Mouse (Mus musculus) bone marrow, adult 2 months (tissue): ENCODE measurements around the gene Aoc2. TPM values are rescaled to one million over a fixed set of nuclear protein-coding genes. Genes with fewer than 3 reads are reported as not detected.
"Not testable (repeated sequence)": the region's sequence is repeated elsewhere in the genome, so short reads cannot be mapped to it uniquely, and the experiment has no call there.

ENCODE experiments used
- H3K27ac ChIP-seq: fragments of 200-500 bp; 2 replicates; pipeline ENCODE4 v1.5.1; 2012; ENCODE audit warnings: low read depth, mild to moderate bottlenecking, control low read depth, inconsistent platforms, low read length; ENCODE audit not compliant: control insufficient read depth, poor library complexity, insufficient read depth
- H3K4me1 ChIP-seq: fragments of 200-500 bp; 2 replicates; pipeline ENCODE4 v1.6.1; 2011; ENCODE audit warnings: low read length; ENCODE audit not compliant: control insufficient read depth, insufficient read depth
- H3K4me3 ChIP-seq: fragments of 200-500 bp; replicated peaks from 2 replicates; pipeline ENCODE3; 2011; ENCODE audit warnings: mild to moderate bottlenecking, low read depth, low read length, control low read depth; ENCODE audit not compliant: control insufficient read depth
- CTCF ChIP-seq: fragments of 200-500 bp; IDR thresholded peaks from 2 replicates; pipeline ENCODE4 v1.5.1; 2011; ENCODE audit warnings: low read length, control low read depth; ENCODE audit not compliant: control insufficient read depth, insufficient read depth
- POLR2A ChIP-seq: fragments of 200-500 bp; IDR thresholded peaks from 2 replicates; pipeline ENCODE4 v1.6.1; 2011; ENCODE audit warnings: low read depth, mild to moderate bottlenecking, control low read depth, low read length, borderline replicate concordance; ENCODE audit not compliant: control insufficient read depth
- WGBS: fragments of 180-500 bp; shearing (Covaris S2); methylation state at CpG from one replicate; pipeline ENCODE4 v1.1.7; 2018; 5-methylcytosine and 5-hydroxymethylcytosine counted together
- polyA plus RNA-seq: library from polyadenylated mRNA; stranded (reverse); fragments of >200 nt; gene quantifications from 2 replicates; pipeline ENCODE4 v1.2.4, GENCODE M21; 2011; ENCODE audit warnings: low replicate concordance; ENCODE audit not compliant: missing spikeins, insufficient read depth, insufficient read length

The Aoc2 gene
- polyA plus RNA-seq, 1 experiment = 12.4 TPM

- Histone ChIP-seq H3K4me1 (no peaks in the 10 kb centered on the region), H3K27ac (no peak overlapping the region), H3K4me3 (no peak overlapping the region)
- WGBS = 52% methylated on average over 5 of the region's 5 CpGs
- TF ChIP-seq CTCF = no peak
- TF ChIP-seq POLR2A = no peak
Measured at GRCm38 (mm10) chr11:101307744-101308143, 17.1 kb upstream of the Aoc2 start.

- no peak overlapping the region for H3K4me3 ChIP-seq
- WGBS = 54% methylated on average over 3 of the region's 3 CpGs
- no peak for TF ChIP-seq POLR2A
- TF ChIP-seq CTCF = no peak
- no peak overlapping the region for H3K27ac ChIP-seq
- peaks cover 1% of the 10 kb centered on the region; the same call in 1 of the 2 replicates for H3K4me1 ChIP-seq
Measured at GRCm38 (mm10) chr11:101311083-101311482, 13.8 kb upstream of the Aoc2 start.

- 36% methylated on average over 3 of the region's 3 CpGs for WGBS
Measured at GRCm38 (mm10) chr11:101312150-101312549, 12.7 kb upstream of the Aoc2 start.

GRCm38 (mm10) chr11:101314567-101314966 lies 10.3 kb upstream of the Aoc2 start:
- TF ChIP-seq CTCF = no peak
- H3K27ac ChIP-seq = no peak overlapping the region
- H3K4me1 ChIP-seq = peaks cover 3% of the 10 kb centered on the region; the same call in 1 of the 2 replicates
- H3K4me3 ChIP-seq = no peak overlapping the region
- WGBS = 95% methylated on average over 1 of the region's 1 CpGs

More at GRCm38 (mm10) chr11:101312150-101312549, 12.7 kb upstream of the Aoc2 start:
- H3K4me3 ChIP-seq = no peak overlapping the region
- H3K27ac ChIP-seq = no peak overlapping the region
- H3K4me1 ChIP-seq = peaks cover 3% of the 10 kb centered on the region; the same call in 1 of the 2 replicates
- TF ChIP-seq CTCF = no peak
- no peak for TF ChIP-seq POLR2A

GRCm38 (mm10) chr11:101315082-101315650 lies 9.7 kb upstream of the Aoc2 start:
- Histone ChIP-seq H3K4me1 (peaks cover 3% of the 10 kb centered on the region; the same call in 1 of the 2 replicates), H3K4me3 (peak overlapping the region; percentile 97), H3K27ac (peak overlapping the region; percentile 51; the same call in 1 of the 2 replicates)
- 79% methylated on average over 8 of the region's 8 CpGs for WGBS
- no peak for TF ChIP-seq CTCF
- no peak for TF ChIP-seq POLR2A

GRCm38 (mm10) chr11:101315665-101316500 lies 9.0 kb upstream of the Aoc2 start, which contains the start of gene Psme3:
Gene Psme3 (plus strand): TSS chr11:101316213.
- Histone ChIP-seq H3K27ac (peak within 1 kb of the TSS; percentile 97), H3K4me3 (peak within 1 kb of the TSS; percentile 97), H3K4me1 (peaks cover 3% of the 10 kb centered on the region; the same call in 1 of the 2 replicates)
- peak; percentile 94; the same call in 1 of the 2 replicates for TF ChIP-seq POLR2A
- no peak for TF ChIP-seq CTCF
- under 1% methylated on average over 62 of the region's 62 CpGs for WGBS

- WGBS = under 1% methylated on average over 17 of the region's 17 CpGs
- H3K4me1 ChIP-seq = peaks cover 3% of the 10 kb centered on the region; the same call in 1 of the 2 replicates
- peak overlapping the region; percentile 97 for H3K27ac ChIP-seq
- peak overlapping the region; percentile 97 for H3K4me3 ChIP-seq
- TF ChIP-seq POLR2A (no peak), CTCF (no peak)
Measured at GRCm38 (mm10) chr11:101316501-101316917, 8.4 kb upstream of the Aoc2 start.

GRCm38 (mm10) chr11:101323609-101324008 lies 1.3 kb upstream of the Aoc2 start:
- Histone ChIP-seq H3K4me1 (no peaks in the 10 kb centered on the region), H3K27ac (no peak overlapping the region), H3K4me3 (no peak overlapping the region)
- no peak for TF ChIP-seq POLR2A
- TF ChIP-seq CTCF = peak; percentile 77
- 30% methylated on average over 4 of the region's 4 CpGs for WGBS

- WGBS = 88% methylated on average over 11 of the region's 11 CpGs
- H3K27ac ChIP-seq, H3K4me1 ChIP-seq, H3K4me3 ChIP-seq: not testable (repeated sequence)
Measured at GRCm38 (mm10) chr11:101325201-101325600, 338 bp downstream of the Aoc2 start.
